Mouse (Mus musculus): ENCODE measurements at regions not wholly inside any gene's neighbourhood (a gene's known extent, or its start where the extent isn't known, plus 50 kb on each side); places are given as distances from the start of the nearest gene placed in this dataset.
A peak's percentile ranks its signal among the peaks of the same experiment; 100 is the strongest.

- no peak for ATAC-seq (ENCODE audit: insufficient number of reproducible peaks, low FRiP score, low TSS enrichment)
Measured at GRCm38 (mm10) chr4:39292348-39292845, 157.7 kb upstream of the 1700009N14Rik start.

GRCm38 (mm10) chr4:39310131-39310530 is 140.0 kb upstream of the 1700009N14Rik start:
- ATAC-seq (ENCODE audit: insufficient number of reproducible peaks, low FRiP score, low TSS enrichment) = no peak

- ATAC-seq (ENCODE audit: insufficient number of reproducible peaks, low FRiP score, low TSS enrichment) = peak; percentile 98
Measured at GRCm38 (mm10) chr4:39344401-39345138, 105.5 kb upstream of the 1700009N14Rik start.

- ATAC-seq (ENCODE audit: insufficient number of reproducible peaks, low FRiP score, low TSS enrichment) = no peak
Measured at GRCm38 (mm10) chr4:39345139-39345412, 105.0 kb upstream of the 1700009N14Rik start.

- no peak for ATAC-seq (ENCODE audit: insufficient number of reproducible peaks, low FRiP score, low TSS enrichment)
Measured at GRCm38 (mm10) chr4:39368159-39368558, 81.9 kb upstream of the 1700009N14Rik start.

- ATAC-seq (ENCODE audit: insufficient number of reproducible peaks, low FRiP score, low TSS enrichment) = no peak
Measured at GRCm38 (mm10) chr4:39380771-39381170, 69.3 kb upstream of the 1700009N14Rik start.

- ATAC-seq (ENCODE audit: insufficient number of reproducible peaks, low FRiP score, low TSS enrichment) = no peak
Measured at GRCm38 (mm10) chr4:39398226-39398625, 51.9 kb upstream of the 1700009N14Rik start.

Measured in cerebellum, adult (tissue).